Mouse (Mus musculus) layer of hippocampus, adult 18-20 months (tissue): Measurements from ENCODE around the gene Paxx. TPM values are rescaled to one million over a fixed set of nuclear protein-coding genes. Genes with fewer than 3 reads are reported as not detected.
"Not testable (repeated sequence)": the region's sequence is repeated elsewhere in the genome, so short reads cannot be mapped to it uniquely, and the experiment has no call there.

Experiments used
- DNase-seq, 2 experiments: peaks; one replicate each; pipeline ENCODE4 v3.0.0; 2022; ENCODE audit warnings: low spot score in 2 of 2
- microRNA-seq, 2 experiments: library from miRNA; unstranded; fragments of <30 nt; microRNA quantifications; one replicate each; pipeline ENCODE4 v1.2.0; 2021
- total RNA-seq, 2 experiments: library from RNA; stranded (reverse); gene quantifications; 2 replicates each; pipeline ENCODE4 v1.2.3; 2021

The Paxx gene
- total RNA-seq, 2 experiments from 2014 or later, result 56.7 to 61.3 TPM

GRCm38 (mm10) chr2:25417426-25417825 is 43.5 kb downstream of the Paxx start:
- no peak for DNase-seq

GRCm38 (mm10) chr2:25413436-25413835 is 47.5 kb downstream of the Paxx start:
- not testable (repeated sequence) for DNase-seq

- DNase-seq, result no peak
Observed at GRCm38 (mm10) chr2:25408908-25409307, 52.0 kb downstream of the Paxx start.

Small RNA genes within 50 kb of the gene (microRNA-seq; reads per million reads assigned to microRNA genes)
- 7.0 to 9.1 reads per million in 2 experiments for gene Mir3087

Other genes starting within 250 kb of the Paxx start
- gene Nelfb, start 249.6 kb downstream of the Paxx start, total RNA-seq, result 10 to 100 TPM; 56.7 to 60.0 TPM
- under 1 TPM; 0.18 to 0.25 TPM for gene Stpg3, start 246.5 kb downstream of the Paxx start, total RNA-seq
- gene Fam166a, start 242.3 kb downstream of the Paxx start, total RNA-seq, result under 1 TPM in 1 of 2 experiments, not detected in 1; 0.69 TPM
- gene Tubb4b, start 236.4 kb downstream of the Paxx start, total RNA-seq, result 100 to 1,000 TPM; 277 to 310 TPM
- not detected for gene Slc34a3, start 226.7 kb downstream of the Paxx start, total RNA-seq
- gene Rnf224, start 224.3 kb downstream of the Paxx start, total RNA-seq, result not detected
- gene Rnf208, start 218.8 kb downstream of the Paxx start, total RNA-seq, result 100 to 1,000 TPM; 237 to 250 TPM
- not detected for gene Cysrt1, start 218.6 kb downstream of the Paxx start, total RNA-seq
- 1 to 10 TPM; 3.8 to 3.9 TPM for gene AL732309.1, start 214.2 kb downstream of the Paxx start, total RNA-seq
- 10 to 100 TPM; 35.7 to 38.8 TPM for gene Tmem203, start 205.7 kb downstream of the Paxx start, total RNA-seq
- 10 to 100 TPM; 21.2 to 23.1 TPM for gene Tprn, start 198.5 kb downstream of the Paxx start, total RNA-seq
- gene Ssna1, start 188.7 kb downstream of the Paxx start, total RNA-seq, result 10 to 100 TPM; 62.5 to 66.2 TPM
- gene Anapc2, start 188.6 kb downstream of the Paxx start, total RNA-seq, result 10 to 100 TPM; 79.8 to 84.4 TPM
- gene Tmem210, start 172.9 kb downstream of the Paxx start, total RNA-seq, result not detected
- gene Lrrc26, start 171.2 kb downstream of the Paxx start, total RNA-seq, result not detected
- 100 to 1,000 TPM; 393 to 422 TPM for gene Grin1, start 141.9 kb downstream of the Paxx start, total RNA-seq
- gene Man1b1, start 128.8 kb downstream of the Paxx start, total RNA-seq, result 10 to 100 TPM; 59.6 to 62.4 TPM
- 10 to 100 TPM; 35.4 to 36.7 TPM for gene Dpp7, start 104.7 kb downstream of the Paxx start, total RNA-seq
- gene Uap1l1, start 95.4 kb downstream of the Paxx start, total RNA-seq, result 10 to 100 TPM; 15.6 to 19.1 TPM
- gene Sapcd2, start 88.8 kb downstream of the Paxx start, total RNA-seq, result 1 to 10 TPM; 3.2 to 4.1 TPM
- 10 to 100 TPM; 16.3 to 17.7 TPM for gene Entpd2, start 65.2 kb downstream of the Paxx start, total RNA-seq
- 100 to 1,000 TPM; 426 to 435 TPM for gene Npdc1, start 61.7 kb downstream of the Paxx start, total RNA-seq
- gene Fut7, start 37.8 kb downstream of the Paxx start, total RNA-seq, result under 1 TPM; 0.15 to 0.76 TPM
- 100 to 1,000 TPM; 173 to 176 TPM for gene Abca2, start 32.4 kb downstream of the Paxx start, total RNA-seq
- gene Clic3, start 4.3 kb downstream of the Paxx start, total RNA-seq, result 1 to 10 TPM in 1 of 2 experiments, under 1 TPM in 1; 0.66 to 1.0 TPM
- 100 to 1,000 TPM; 572 to 608 TPM for gene Ptgds, start 9.0 kb upstream of the Paxx start, total RNA-seq
- not detected for gene Lcn12, start 32.8 kb upstream of the Paxx start, total RNA-seq
- 100 to 1,000 TPM; 114 to 115 TPM for gene Fbxw5, start 39.7 kb upstream of the Paxx start, total RNA-seq
- gene C8g, start 40.6 kb upstream of the Paxx start, total RNA-seq, result 1 to 10 TPM; 1.3 to 2.1 TPM
- gene Traf2, start 85.8 kb upstream of the Paxx start, total RNA-seq, result 10 to 100 TPM; 10.9 to 12.0 TPM
- gene Edf1, start 96.8 kb upstream of the Paxx start, total RNA-seq, result 100 to 1,000 TPM; 212 to 213 TPM
- 1 to 10 TPM; 2.1 to 4.0 TPM for gene Mamdc4, start 113.8 kb upstream of the Paxx start, total RNA-seq
- 10 to 100 TPM; 63.0 to 66.2 TPM for gene Phpt1, start 114.1 kb upstream of the Paxx start, total RNA-seq
- gene Ajm1, start 120.7 kb upstream of the Paxx start, total RNA-seq, result 100 to 1,000 TPM in 1 of 2 experiments, 10 to 100 TPM in 1; 98.6 to 102 TPM
- gene Rabl6, start 147.4 kb upstream of the Paxx start, total RNA-seq, result 100 to 1,000 TPM; 150 to 155 TPM
- not detected for gene Ccdc183, start 156.6 kb upstream of the Paxx start, total RNA-seq
- gene Tmem141, start 160.9 kb upstream of the Paxx start, total RNA-seq, result 10 to 100 TPM; 16.7 to 17.5 TPM
- 1 to 10 TPM in 1 of 2 experiments, under 1 TPM in 1; 0.56 to 1.1 TPM for gene Fcna, start 166.9 kb upstream of the Paxx start, total RNA-seq
- not detected for gene Lcn8, start 192.0 kb upstream of the Paxx start, total RNA-seq
- gene Lcn5, start 196.9 kb upstream of the Paxx start, total RNA-seq, result not detected
- gene Lcn6, start 215.7 kb upstream of the Paxx start, total RNA-seq, result not detected
- not detected for gene Lcn10, start 221.6 kb upstream of the Paxx start, total RNA-seq
- not detected for gene Obp2a, start 238.9 kb upstream of the Paxx start, total RNA-seq
- gene Bmyc, start 245.6 kb upstream of the Paxx start, total RNA-seq, result 10 to 100 TPM; 92.5 to 96.1 TPM